Mouse (Mus musculus): ENCODE results near the gene Meis1. TPM values are rescaled to one million over a fixed set of nuclear protein-coding genes. Genes with fewer than 3 reads are reported as not detected.

The Meis1 gene
- total RNA-seq, 1 experiment from 2014 or later, result 95.6 TPM

DNA sequence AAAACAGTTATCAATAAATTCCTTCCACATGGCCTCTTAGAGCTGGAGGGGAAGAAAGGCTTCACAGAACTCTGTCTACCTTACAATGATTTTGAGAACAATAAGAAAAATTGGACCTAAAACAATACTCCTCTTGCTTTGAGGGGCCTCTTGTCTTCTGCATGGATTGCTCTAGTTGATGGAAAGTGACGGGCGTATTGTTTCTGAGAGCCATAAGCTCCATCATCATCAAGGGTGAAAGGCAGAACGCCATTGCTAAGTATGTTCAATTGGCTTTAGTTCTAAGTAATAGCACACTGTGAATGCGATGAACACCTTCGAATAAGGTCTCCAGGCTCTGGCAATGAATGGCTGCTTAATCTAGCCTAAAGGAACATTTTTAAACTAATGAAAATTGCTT, 136.5 kb downstream of the Meis1 start:
- ATAC-seq (replicated peaks; ENCODE audit: low read depth, poor library complexity, severe bottlenecking), result no peak

DNA sequence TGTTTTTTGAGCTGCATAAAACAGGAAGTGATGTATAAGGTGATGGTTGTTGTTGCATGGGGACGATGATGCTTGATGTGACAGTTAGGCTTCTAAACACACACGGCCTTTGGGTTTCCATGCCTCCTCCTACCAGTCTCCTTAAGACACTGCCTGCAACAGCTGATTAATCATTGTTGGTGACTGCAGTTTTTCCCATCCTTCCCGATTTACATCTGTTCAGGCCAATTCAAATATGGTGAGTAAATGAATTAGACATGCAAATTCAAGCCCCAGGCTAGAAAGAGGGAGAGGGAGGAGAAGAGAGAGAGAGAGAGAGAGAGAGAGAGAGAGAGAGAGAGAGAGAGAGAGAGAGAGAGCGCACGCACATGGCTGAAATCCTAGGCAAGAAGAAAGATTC, 138.0 kb downstream of the Meis1 start:
- no peak for ATAC-seq (replicated peaks; ENCODE audit: low read depth, poor library complexity, severe bottlenecking)

DNA sequence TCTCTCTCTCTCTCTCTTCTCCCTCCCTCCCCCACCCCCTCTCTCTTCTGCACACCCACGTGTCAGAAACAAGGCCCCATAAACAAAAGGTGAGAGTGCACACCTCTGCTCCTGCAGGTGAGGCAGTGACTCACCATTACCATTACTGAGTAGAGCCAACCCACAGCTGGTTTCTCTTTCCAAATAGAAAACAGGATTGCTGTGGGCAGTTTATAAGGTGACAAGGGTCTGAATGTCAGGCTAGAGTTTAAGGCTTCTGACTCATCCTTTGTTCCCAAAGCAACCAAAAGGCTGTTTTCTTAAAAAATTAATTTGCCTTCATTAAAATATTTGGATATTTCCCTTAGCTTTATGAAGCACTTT, 139.3 kb downstream of the Meis1 start:
- ATAC-seq (replicated peaks; ENCODE audit: low read depth, poor library complexity, severe bottlenecking), result no peak

DNA sequence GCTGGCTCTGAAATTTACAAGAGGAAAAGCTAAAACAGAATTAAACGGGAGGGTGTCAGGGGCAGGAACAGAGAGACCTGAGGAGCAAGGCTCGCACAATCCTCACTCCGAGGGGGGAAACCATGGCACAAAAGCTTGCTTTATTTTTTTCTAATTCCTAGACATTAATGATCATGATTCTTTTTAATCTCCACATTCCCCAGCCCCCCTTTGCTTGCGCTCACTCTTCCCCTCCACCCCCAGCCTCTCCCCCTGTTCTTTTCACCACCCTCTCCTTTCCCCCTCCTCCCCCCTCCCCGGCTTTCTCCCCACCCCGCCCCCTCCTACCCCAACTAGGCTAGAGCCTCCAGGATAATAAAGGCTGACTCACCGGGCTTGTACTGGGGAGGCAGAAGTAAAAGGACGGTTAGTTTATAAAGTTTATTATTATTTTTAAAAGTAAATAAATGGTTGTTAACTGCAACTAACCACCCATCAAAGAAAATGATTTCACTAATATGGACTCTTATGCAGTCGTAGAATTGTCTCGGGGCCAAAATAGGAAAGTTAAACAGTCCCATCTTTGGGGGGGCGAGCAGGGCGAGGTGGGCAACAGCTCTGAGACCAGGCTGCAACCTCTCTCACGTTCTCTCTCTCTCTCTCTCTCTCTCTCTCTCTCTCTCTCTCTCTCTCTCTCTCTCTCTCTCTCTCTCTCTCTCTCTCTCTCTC, 139.9 kb downstream of the Meis1 start:
- no peak for ATAC-seq (replicated peaks; ENCODE audit: low read depth, poor library complexity, severe bottlenecking)

DNA sequence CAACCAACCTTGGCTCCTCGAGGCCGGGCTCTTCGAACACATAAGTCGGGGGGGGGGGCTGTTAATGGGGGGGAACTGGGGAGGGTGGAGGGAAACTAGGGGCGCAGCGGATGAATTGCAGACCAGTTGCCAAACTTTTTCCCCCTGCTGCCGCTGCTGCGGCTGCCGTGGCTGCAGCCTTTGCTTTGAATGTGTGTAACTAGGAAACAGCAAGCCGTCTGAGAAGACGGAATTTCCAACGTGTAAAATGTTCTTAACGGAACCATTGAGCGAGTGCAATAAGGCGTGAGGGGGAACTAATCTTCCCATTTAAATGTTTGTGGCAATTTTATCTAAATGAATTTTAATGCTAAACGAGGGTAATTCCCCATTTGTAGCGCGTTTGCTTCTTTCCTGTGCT, 140.8 kb downstream of the Meis1 start:
- ATAC-seq (replicated peaks; ENCODE audit: low read depth, poor library complexity, severe bottlenecking), result peak; percentile 23

DNA sequence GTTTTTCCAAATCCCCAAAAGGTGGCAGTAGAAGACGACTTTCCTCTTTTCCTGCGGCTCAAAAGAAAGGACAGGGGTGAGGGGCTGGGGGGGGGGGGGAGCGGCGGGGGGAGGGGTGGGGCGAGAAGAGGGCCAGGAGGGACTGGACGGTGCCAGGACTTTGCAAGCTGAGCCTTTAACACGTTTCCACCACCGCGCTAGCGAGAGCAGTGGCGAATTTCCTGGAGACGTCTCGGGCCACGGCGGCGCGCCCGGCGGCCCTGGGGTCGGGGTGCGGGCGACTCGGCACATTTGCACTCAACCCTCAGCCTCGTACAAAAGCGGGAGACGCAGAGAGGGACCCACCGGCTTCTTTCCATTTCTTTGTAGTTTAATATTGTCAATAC, 141.2 kb downstream of the Meis1 start:
- ATAC-seq (replicated peaks; ENCODE audit: low read depth, poor library complexity, severe bottlenecking), result peak; percentile 33

DNA sequence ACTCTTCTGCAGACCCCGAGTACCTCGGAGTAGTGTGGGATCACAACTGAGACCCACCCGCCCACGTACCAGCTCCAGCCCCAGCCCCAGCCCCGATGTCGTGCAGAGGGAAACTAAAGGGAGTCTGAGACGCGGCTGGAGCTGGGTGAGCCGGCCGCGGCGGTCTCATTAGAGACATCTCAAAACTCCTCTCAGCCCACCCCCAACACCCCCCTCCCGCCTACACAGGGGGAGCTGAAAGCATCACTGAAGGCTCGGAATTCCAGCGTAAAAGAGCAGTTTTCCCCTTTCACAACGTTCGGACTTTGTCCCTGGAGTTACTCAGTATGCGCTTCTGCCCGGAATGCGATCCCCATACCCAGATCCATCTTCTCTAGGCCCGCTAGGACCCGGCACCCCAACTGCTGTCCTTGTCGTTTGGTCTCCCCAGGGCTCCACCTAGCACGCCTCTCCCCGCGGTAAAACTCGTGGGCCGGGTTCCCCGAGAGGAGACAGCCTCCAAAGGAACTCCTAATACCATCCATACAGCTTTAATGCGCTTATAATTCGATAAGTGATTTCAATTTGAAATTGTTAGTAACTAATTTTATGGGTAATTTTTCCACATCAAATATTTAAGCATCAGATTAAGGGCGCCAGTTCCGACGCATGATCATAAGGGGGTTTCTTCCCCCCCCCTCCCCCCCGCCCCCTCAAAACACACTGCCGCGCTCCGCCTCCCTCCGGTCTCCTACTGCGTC, 141.7 kb downstream of the Meis1 start:
- ATAC-seq (replicated peaks; ENCODE audit: low read depth, poor library complexity, severe bottlenecking), result no peak

DNA sequence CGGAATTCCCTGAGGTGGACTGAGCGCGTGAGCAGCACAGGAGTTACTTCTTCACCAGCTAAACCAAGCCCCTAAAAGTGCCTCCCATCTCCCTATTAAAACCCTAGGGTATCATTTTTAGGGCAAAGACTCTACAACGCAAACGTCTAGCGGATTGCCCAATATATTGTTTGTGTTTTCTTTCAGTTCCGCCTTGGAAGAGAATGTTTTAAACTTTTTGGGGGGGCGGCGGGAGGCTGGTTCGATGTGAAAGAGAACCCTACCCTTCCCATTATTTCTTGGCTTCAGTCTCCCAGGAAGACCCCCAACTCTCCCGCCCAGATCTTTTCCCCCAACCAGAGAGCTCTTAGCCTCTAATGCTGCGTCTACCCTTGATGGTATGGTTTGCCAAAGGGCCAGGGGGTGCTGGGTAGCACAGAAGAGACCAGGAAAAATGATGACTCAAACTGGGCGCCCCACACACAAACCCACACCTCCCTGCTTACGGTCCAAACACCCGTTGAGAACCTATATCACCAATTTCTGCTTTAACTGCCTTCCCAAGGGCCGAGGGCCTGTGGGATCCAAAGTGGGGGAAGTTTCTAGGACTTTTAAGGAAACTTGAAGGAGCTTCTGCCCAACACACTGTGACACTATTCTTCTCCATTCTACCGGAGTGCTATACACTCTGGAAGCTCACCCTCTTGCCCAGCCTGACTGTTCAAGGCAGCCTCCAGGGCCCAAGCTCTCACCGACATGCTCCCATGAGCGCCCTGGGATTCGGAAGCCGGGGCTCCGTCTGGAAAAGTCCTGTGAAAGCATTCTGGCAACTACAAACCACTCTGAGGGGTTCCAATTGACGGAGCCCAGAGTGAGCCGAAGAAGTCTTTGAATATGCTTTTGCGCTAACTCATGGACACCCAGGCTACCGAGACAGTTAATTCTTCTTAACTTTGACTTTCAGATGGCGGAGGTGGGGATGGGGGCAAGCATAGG, 142.6 kb downstream of the Meis1 start:
- ATAC-seq (replicated peaks; ENCODE audit: low read depth, poor library complexity, severe bottlenecking), result no peak

DNA sequence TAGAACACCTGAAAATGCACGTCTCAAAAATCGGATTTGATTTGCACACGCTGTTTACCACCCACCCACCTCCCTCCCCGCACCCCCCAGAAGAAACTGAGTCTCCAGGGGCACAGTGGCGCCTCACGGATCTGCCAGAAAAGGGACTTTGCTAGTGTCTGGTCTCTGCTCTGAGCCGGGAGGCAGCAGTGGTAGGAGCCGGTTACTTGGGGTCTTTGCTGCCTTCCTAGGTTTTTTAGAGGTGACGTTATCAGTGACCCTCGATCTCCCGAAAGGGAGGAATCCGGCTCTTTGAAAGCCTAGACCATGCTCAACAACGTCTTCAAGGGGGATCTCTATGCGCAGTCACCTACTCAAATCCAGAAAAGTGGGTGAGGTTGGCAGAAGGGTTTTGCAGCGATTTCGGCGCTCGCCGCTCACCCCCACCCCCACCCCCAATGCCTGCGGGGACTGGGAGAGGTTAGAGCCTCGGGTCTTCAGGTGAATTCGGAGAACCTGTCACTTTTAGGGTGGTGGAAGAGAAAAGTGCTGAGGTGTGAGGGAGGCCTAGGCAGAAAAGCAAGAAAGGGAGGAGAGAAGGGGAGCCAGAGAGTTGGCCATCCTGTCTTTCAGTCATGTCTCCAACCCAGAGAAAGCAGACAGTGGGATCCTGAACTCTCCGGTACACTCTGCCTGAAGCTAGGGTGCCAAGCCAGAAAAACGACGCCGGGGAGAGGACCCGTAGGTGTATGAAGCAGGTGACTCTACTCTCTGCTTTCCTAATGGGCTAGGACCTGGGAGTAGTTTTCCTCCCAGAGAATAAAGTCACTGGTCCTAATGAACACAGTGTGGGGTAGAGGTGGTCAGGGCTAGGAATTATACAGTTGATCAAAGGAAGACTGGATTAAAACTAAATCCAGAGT, 143.5 kb downstream of the Meis1 start:
- ATAC-seq (replicated peaks; ENCODE audit: low read depth, poor library complexity, severe bottlenecking), result no peak

DNA sequence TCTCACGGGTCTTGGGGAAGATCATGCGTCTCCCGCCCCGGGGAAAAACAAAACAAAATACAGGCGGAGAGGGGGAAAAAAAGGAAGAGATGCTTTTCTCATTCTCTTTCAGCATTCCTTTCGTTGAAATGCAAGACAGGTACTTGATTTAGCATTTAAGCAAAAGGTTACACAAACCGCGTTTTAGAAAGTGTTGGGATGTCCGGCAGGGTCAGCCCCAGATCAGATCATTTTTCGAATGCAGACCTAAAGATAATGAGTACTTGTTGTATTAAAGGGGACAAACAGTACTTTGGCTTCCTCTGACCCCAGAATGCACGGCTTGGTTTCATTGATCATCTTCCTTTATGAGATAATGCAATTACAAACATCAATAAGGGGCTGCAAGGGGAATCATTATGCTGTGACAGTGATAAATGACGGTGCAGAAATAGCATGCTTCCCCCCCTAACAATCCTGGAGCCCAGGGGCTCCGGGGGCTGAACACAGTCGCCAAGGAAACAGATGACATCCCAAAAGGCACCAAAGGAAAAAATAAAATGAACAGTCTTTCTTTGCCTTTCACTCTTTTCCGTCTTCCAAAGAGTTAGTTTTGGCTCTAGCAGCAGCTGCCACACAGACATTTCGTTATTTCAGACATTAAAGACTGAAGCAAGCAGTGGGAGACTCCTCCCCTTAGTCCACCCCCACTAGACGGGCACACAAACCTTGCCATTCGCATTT, 144.3 kb downstream of the Meis1 start:
- ATAC-seq (replicated peaks; ENCODE audit: low read depth, poor library complexity, severe bottlenecking), result no peak

DNA sequence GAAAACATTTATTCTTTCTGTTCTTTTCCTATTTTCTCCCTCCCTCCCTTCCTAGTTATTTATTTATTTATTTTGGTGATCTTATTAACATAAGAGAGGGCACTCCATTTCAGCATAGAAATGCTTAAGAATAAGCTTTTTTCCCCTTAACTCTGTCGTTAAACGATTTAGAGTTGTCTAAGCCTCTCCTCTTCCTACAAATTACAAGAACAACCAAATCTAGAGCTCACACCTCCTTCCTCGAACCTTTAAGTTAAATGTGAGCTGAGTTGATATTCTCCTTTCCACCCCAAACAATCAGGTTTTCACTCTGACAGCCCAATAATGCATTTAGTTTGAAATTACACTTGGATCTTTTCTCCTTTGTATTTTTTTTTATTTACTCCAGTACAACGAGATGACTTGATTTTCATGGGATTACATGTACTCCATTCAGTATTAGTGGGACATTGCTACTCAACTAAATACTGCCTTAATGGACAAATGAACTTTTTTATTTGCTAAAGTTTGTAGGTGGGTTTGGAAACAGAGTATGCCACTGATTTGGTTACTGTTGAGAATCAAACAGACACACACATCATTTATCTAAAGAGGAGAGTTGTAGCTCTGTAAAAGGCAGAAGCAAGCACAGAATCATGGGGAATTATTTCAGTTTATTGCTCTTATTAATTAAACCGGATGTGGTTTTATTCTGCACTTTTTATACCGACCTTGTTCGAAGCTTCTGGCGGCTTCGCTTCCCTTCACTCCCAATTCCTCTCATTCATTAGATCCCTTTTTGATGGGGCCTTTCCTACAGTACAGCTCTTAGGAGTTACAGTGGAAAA, 145.1 kb downstream of the Meis1 start:
- no peak for ATAC-seq (replicated peaks; ENCODE audit: low read depth, poor library complexity, severe bottlenecking)

DNA sequence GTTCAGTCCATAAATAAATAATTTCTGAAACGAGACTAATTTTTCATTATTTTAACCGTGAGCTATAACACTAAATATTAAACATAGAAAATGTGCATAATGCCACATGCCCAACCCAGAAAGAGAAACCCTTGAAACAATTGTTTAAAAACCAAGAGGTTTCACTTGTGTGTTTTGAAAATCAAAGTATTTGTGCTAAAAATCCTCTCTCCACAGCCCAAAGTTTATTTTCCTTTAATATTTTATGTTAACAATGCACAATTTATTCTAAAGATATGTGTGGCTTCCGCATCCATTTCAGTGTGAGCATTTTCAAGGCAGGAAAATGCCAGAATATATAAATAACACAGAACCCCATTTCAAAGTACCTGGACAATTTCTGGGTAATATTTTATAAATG, 146.0 kb downstream of the Meis1 start:
- ATAC-seq (replicated peaks; ENCODE audit: low read depth, poor library complexity, severe bottlenecking), result no peak

DNA sequence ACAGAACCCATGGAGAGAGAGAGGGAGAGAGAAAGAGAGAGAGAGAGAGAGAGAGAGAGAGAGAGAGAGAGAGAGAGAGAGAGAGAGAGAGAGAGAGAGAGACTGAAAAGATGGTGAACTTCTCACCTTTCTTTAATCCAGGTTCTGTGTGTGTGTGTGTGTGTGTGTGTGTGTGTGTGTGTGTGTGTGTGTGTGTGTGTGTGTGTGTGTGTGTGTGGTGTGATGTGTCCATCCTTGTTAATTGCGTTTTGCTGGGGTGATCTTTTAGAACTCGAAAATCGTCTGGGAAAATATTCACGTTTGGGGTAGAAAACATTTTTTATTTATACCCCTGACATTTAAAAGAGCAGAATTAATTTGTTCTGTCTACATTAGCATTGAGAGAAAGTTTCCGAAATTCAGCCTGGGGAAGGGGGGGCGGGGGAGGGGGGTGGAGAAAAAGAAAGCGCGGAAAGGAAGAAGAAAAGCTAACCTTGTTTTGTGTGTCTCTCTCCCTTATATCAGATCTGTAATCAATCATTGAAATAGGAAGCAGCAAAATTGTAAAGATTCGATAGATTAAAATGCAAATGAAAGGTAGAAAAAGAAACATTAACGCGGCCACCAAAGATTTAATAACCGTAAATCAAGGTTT, 146.6 kb downstream of the Meis1 start:
- no peak for ATAC-seq (replicated peaks; ENCODE audit: low read depth, poor library complexity, severe bottlenecking)

DNA sequence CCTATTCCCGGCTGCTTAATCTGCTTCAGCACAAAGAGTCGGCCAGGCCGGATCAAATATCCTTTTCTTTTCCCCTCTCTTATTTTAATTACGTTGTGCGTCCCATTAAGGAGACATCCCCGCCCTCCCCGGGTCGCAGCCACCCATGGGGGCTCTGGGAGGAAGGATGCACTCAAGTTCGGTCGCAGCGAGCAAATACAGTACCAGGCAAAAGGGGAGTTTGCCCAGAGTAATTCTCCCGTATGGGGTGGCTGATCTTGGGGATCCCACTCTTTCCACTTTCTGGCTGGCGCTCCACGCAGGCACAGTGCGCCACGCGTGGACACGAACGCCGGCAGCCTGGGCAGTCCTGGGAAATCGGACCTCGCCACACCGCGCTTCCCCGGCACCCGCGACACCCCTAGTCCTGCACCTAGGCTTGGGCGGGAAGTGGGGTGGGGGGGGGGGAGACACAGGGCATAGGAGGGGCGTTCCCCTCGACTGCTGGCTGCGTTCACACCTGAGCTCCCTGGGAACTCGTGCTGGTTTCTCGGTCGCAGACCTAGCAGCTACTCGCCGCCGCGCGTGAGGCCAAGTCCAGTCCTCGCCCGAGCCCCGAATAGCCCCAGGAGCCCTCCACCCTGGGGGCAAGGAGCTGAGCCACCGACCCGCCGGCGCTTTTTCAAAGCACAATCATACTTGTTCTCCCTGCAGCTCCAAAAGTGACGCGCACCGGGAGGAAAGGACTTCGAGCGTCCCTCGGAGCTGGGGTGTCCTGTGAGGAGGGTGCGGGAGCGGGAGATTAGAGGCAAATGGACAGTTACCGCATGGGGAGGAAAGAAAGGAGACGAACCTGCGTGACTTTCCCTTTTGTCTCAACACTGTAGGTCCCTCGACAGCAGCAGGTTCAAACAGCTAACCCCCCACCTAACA, 147.4 kb downstream of the Meis1 start:
- ATAC-seq (replicated peaks; ENCODE audit: low read depth, poor library complexity, severe bottlenecking), result 0 out of 2 replicates have a peak, but pooled peaks have one; percentile 4

DNA sequence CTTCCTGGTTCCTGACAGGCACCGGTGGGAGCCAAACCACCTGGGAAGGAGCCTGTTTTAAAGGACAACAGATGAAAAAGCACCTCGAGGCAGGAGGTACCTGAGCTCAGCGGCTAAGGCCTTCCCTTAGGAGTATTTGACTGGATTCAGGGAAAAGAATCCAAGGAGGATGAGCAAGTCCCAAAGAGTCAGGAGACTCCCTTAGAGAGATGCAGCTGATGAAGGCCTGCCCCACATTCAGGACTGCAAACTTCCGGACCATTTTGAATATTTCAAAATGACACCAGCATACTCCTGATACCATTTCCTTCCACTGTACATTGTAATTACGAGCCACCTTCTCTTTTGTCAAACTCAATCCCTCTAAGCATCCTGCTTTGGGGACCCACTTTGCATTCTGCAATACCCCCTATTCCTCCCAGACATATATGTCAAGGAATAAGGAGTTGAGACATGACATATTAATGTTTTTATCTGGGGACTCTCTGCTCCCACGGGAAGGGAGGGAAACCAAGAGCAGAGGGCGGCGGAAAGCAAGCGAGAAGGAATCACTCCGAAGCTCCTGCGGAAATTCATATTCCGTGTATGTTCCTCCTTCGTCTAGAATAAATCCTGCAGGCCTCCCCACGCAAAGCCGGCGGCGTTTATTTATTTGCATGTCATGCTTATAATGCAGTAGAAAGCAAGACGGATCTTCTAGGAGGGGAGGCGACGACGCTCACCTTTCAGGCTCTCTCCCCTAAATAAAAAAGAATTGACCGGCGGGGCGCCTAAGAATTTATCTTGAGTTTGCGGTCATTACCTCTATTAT, 148.5 kb downstream of the Meis1 start:
- 0 out of 2 replicates have a peak, but pooled peaks have one; percentile 2 for ATAC-seq (replicated peaks; ENCODE audit: low read depth, poor library complexity, severe bottlenecking)

DNA sequence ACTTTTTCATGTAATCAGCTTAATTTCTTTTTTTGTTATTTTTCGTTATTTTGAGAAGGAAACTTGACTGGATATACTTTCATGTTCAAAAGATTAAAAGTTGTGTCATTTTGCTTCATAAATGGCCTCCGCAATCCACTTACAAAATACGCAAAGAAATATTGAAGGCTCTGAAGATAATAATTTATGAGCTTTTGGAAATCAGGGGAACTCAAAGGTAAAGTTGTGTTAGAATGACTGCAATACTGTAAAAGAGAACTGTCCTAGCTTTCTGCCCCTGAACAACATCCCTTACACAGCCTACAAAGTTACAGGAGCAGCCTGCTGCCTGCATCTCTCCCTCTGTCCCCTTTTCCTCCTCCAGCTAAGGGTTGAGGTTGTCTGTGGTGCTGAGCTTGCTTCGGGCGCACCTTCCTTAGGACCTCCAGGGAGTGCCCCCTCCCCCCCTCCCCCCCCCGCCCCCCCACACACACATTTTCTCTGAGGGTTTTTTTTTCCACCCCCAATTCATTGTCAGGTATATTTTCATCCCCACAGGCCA, 149.3 kb downstream of the Meis1 start:
- no peak for ATAC-seq (replicated peaks; ENCODE audit: low read depth, poor library complexity, severe bottlenecking)
